Mouse (Mus musculus) lung, embryonic 14.5 days (tissue): Measurements from ENCODE around the gene Ang2. TPM values are rescaled to one million over a fixed set of nuclear protein-coding genes. Genes with fewer than 3 reads are reported as not detected.
"Not testable (repeated sequence)": the region's sequence is repeated elsewhere in the genome, so short reads cannot be mapped to it uniquely, and the experiment has no call there.

ENCODE experiments used
- ATAC-seq: fragments of 200-750 bp; cut with Nextera tagmentation; 2 replicates; pipeline ENCODE4 v1.8.0; 2017; ENCODE audit warnings: mild to moderate bottlenecking, moderate TSS enrichment, moderate library complexity; ENCODE audit not compliant: insufficient read depth
- DNase-seq: peaks from one replicate; pipeline ENCODE4 v3.0.0-alpha.2; 2015
- H3K27ac ChIP-seq: fragments of 300-500 bp; sonication (generic); 2 replicates; pipeline ENCODE4 v1.5.1; 2014; ENCODE audit warnings: low read depth, mild to moderate bottlenecking, moderate library complexity
- H3K27me3 ChIP-seq: fragments of 300-500 bp; sonication (generic); 2 replicates; pipeline ENCODE4 v1.6.1; 2014; ENCODE audit warnings: low read length, control low read depth; ENCODE audit not compliant: insufficient read depth
- H3K36me3 ChIP-seq: fragments of 300-500 bp; sonication (generic); 2 replicates; pipeline ENCODE4 v1.6.1; 2014; ENCODE audit warnings: control low read depth; ENCODE audit not compliant: insufficient read depth
- H3K4me1 ChIP-seq: fragments of 300-500 bp; sonication (generic); 2 replicates; pipeline ENCODE4 v1.6.1; 2014; ENCODE audit warnings: antibody characterized with exemption, control low read depth; ENCODE audit not compliant: insufficient read depth
- H3K4me2 ChIP-seq: fragments of 300-500 bp; sonication (generic); 2 replicates; pipeline ENCODE4 v1.6.1; 2014; ENCODE audit warnings: mild to moderate bottlenecking
- H3K4me3 ChIP-seq: fragments of 300-500 bp; sonication (generic); 2 replicates; pipeline ENCODE4 v1.5.1; 2014; ENCODE audit warnings: low read depth, low read length
- H3K9ac ChIP-seq: fragments of 300-500 bp; sonication (generic); 2 replicates; pipeline ENCODE4 v1.6.1; 2014
- H3K9me3 ChIP-seq: fragments of 300-500 bp; sonication (generic); 2 replicates; pipeline ENCODE4 v1.6.1; 2016; ENCODE audit warnings: low read depth, low read length, control low read depth
- CTCF ChIP-seq: IDR thresholded peaks from 2 replicates; pipeline ENCODE4 v1.5.1; 2016; ENCODE audit warnings: antibody characterized with exemption, low read depth
- WGBS: fragments of 180-500 bp; shearing (Covaris S2); extraction: QIAGEN DNeasy Blood & Tissue Kit; methylation state at CpG from one replicate; pipeline ENCODE4 v1.1.7; 2014; 5-methylcytosine and 5-hydroxymethylcytosine counted together
- polyA plus RNA-seq: library from polyadenylated mRNA; unstranded; fragments of >200 nt; fragmentation: Nextera tagmentation; extraction: Ambion mirVana; gene quantifications from 2 replicates; pipeline ENCODE4 v1.2.1, GENCODE M21; 2014

Ang2 gene
- not detected in 2 replicates for polyA plus RNA-seq

DNA sequence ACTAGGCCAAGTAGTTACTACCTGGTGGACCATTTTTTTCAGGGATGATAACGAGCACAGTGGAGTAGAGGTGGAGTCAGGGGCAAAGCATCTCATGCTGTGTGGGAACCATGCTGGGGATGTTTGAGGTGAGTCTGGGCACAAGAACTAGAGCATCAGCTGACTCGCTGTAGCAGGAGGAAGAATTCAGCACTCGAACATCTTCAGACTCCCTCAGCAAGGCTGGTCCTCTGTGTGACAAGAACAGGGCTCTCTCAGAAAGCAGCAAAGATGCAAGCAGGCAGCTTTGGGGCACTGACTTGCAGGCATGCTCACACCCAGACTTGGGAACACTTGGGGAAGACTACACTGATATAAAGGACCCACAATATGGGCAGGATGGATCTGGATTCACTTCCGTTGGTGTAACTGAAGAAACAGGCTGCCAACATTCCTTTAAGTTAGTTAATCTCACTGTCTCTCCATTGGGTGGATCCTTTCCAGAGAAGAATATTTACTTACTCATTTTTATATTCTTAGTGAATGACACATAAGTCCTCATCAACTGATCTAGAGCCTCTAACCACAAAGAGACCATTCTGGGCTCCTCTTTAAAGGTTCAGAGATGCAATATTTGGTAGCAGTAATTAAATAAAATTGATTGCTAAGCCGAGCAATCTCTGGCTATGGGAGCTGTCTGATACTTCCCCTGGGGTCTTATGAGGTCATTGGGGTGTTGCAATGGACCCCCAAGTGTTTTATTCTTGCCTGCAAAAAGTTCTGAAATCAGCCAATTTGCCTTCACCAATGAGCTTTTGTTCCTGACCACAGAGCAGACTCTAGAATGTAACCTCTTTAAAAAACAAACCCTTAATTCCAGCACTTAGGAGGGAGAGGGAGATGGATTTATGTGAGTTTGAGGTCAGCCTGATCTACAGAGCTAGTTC lies at the start of gene Ang2:
Ang2 (minus strand) TSS at position 51 of the 926 bp plus-strand sequence.
- Histone ChIP-seq H3K4me1 (no peaks in the 10 kb centered on the region), H3K9me3 (no peaks in the 10 kb centered on the region), H3K4me3 (no peak within 1 kb of the TSS), H3K27ac (no peak within 1 kb of the TSS), H3K36me3 (no peaks in the 10 kb centered on the region), H3K9ac (no peak within 1 kb of the TSS), H3K27me3 (no peaks in the 10 kb centered on the region), H3K4me2 (no peak within 1 kb of the TSS)
- WGBS, result 72% methylated on average over 5 of the region's 5 CpGs
- no peak for TF ChIP-seq CTCF
- ATAC-seq (no peak), DNase-seq (no peak)

DNA sequence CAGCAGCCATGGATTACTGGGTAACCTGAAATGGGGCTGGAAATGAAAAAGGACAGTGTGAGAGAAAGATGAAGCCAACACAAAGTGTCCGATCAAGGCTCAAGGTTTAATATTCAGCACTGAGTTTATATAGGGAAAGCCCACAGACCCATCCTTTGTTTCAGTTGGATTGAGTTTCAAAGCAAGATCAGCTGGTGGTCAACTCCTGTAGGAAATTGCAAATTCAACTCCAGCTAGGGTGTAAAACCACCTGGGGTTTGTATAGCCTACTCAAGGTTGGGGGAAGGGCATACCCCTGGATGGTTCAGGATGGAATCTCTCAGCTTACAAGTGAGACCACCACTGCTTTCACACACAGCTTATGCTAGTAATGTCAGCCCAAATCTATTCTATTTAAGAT lies 48.8 kb upstream of the Ang2 start:
- Histone ChIP-seq H3K27ac (no peak overlapping the region), H3K4me1 (no peaks in the 10 kb centered on the region), H3K4me3 (no peak overlapping the region), H3K9ac (no peak overlapping the region), H3K36me3 (no peaks in the 10 kb centered on the region), H3K9me3 (no peaks in the 10 kb centered on the region), H3K4me2 (no peak overlapping the region), H3K27me3 (no peaks in the 10 kb centered on the region)
- WGBS, result 90% methylated on average over 1 of the region's 1 CpGs
- DNase-seq (no peak), ATAC-seq (no peak)
- no peak for TF ChIP-seq CTCF

DNA sequence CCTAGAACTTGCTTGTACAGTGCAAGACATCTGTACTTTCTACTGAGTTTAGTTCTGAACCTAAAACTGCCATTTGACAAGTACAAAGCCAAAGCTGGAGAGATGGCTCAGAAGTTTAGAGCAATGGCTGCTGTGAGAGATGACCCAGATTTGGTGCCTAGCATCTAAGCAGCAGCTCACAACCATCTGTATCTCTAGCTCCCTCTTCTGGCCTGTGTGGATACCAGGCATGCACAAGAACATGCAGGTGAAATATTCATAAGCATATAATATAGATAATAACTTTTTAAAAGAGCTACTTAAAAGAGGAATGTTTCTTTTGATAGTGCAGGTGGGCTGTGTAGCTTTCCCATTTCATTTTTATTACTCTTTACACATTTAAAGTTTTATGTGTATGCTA lies 42.0 kb upstream of the Ang2 start:
- ATAC-seq, result no peak
- Histone ChIP-seq H3K9ac (no peak overlapping the region), H3K36me3 (no peaks in the 10 kb centered on the region), H3K27ac (no peak overlapping the region), H3K9me3 (no peaks in the 10 kb centered on the region), H3K27me3 (no peaks in the 10 kb centered on the region), H3K4me1 (no peaks in the 10 kb centered on the region), H3K4me2 (no peak overlapping the region), H3K4me3 (no peak overlapping the region)
- DNase-seq, result peak; percentile 75
- TF ChIP-seq CTCF, result peak; percentile 68

DNA sequence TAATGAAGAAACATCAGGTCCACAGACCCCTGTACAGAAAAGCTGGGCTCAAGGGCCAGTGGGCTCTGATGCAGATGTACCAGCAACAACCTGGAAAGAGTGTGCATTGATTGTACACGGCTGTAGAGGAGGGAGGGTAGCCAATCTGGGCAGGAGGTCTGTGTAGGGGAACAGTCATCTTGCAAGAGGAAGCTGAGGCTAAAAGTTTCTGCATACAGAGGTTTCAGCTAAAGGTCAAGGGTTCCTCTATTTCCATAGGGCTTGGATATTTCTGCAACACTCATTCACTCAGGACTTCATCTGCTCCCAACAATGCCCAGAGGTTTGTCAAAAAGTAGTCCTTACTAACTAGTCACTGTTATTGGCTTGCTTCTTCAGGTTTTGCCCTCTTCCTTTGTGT lies 38.5 kb upstream of the Ang2 start:
- WGBS, result 63% methylated on average over 1 of the region's 1 CpGs
- not testable (repeated sequence) for H3K27me3 ChIP-seq, H3K4me3 ChIP-seq, H3K9me3 ChIP-seq, H3K36me3 ChIP-seq, ATAC-seq, H3K27ac ChIP-seq, DNase-seq, H3K9ac ChIP-seq, H3K4me2 ChIP-seq, H3K4me1 ChIP-seq

DNA sequence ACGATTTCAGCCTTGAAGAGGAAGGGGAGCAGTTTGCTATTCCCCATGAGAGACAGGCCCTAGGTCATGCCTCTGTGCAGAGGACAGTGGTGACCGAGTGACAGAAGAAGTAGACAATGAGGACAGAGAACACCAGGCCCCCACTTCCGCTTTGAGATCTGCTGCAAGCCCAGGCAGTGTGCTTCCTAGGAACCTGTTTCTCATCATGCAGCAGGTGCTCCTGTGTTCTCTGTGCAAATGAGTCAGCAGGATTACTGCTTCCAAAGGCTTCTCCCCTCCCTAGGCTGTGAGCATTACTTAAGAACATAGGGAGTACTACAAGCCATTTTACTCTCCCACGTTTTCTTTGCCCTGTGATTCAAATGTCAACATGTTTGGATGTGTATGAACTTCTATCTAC lies 30.7 kb upstream of the Ang2 start:
- not testable (repeated sequence) for ATAC-seq, H3K36me3 ChIP-seq, H3K27me3 ChIP-seq, H3K9me3 ChIP-seq, H3K27ac ChIP-seq, H3K4me1 ChIP-seq, H3K4me2 ChIP-seq, H3K4me3 ChIP-seq, H3K9ac ChIP-seq, DNase-seq
- 53% methylated on average over 4 of the region's 4 CpGs for whole genome bisulfite sequencing

DNA sequence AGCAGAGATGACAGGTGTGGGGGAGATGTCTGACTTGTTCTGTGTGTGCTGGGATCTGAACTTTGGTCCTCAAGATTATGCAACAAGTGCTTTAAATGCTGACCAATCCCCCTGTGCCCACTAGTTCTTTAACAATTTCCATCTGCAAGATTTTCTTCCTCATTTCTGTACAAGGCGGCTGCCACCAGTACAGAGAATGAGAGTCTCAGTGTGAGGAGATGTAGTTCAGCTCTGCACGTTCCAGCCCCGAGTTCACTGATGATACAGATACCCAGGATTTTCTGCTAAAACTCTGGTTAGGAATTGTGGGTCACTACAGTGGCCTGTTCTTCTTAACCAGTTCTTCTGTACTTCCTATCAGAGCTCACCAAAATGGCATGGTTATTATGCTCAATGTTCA lies 21.1 kb upstream of the Ang2 start:
- H3K27me3 ChIP-seq, H3K27ac ChIP-seq, H3K36me3 ChIP-seq, H3K9me3 ChIP-seq, H3K4me1 ChIP-seq, DNase-seq, H3K4me2 ChIP-seq, ATAC-seq, H3K4me3 ChIP-seq, H3K9ac ChIP-seq: not testable (repeated sequence)
- 82% methylated on average over 3 of the region's 3 CpGs for WGBS

DNA sequence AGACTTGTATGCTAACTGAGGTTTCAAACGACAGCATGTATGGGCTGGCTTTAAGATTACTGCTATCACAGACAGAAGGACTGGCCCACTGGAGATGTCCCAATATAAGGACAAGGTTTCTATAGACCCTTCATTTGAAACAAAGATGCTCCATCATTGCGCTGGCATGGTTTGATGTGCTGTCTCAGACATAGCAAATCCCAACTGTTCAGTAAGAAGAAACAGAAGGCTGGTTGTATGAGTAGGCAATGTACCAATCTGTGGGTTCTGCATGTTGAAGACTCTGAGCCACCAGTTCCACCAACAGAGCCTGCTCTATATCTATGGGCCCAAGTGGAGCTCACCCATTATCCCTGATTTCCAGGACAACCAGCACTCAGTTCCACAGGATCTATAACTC lies 4.2 kb upstream of the Ang2 start, which contains the start of gene Ear14:
Ear14 (plus strand) TSS at position 277 of the 400 bp plus-strand sequence.
- H3K36me3 ChIP-seq, result no peaks in the 10 kb centered on the region
- no peaks in the 10 kb centered on the region for H3K9me3 ChIP-seq
- no peak for TF ChIP-seq CTCF
- no peak for ATAC-seq
- DNase-seq, result no peak
- no peaks in the 10 kb centered on the region for H3K4me1 ChIP-seq
- no peak within 1 kb of the TSS for H3K4me2 ChIP-seq
- 77% methylated on average over 2 of the region's 2 CpGs for WGBS
- no peak within 1 kb of the TSS for H3K4me3 ChIP-seq
- H3K9ac ChIP-seq, result no peak within 1 kb of the TSS
- no peaks in the 10 kb centered on the region for H3K27me3 ChIP-seq
- H3K27ac ChIP-seq, result no peak within 1 kb of the TSS
